Mouse (Mus musculus) kidney, adult 2 months (tissue): ENCODE measurements around the gene Cyp2w1. TPM values are rescaled to one million over a fixed set of nuclear protein-coding genes. Genes with fewer than 3 reads are reported as not detected.

Experiments used
- DNase-seq: peaks from one replicate; pipeline ENCODE4 v3.0.0; 2021
- H3K27ac ChIP-seq: fragments of 200-500 bp; 2 replicates; pipeline ENCODE4 v1.5.1; 2012; ENCODE audit warnings: low read depth, low read length, control low read depth, inconsistent platforms; ENCODE audit not compliant: insufficient read depth
- H3K27me3 ChIP-seq: fragments of 200-500 bp; replicated peaks from 2 replicates; pipeline ENCODE4 v1.6.1; 2012; ENCODE audit warnings: mild to moderate bottlenecking, moderate library complexity, low read length, inconsistent platforms; ENCODE audit not compliant: control insufficient read depth, insufficient read depth
- H3K36me3 ChIP-seq: fragments of 200-500 bp; 2 replicates; pipeline ENCODE4 v1.6.1; 2012; ENCODE audit warnings: mild to moderate bottlenecking, moderate library complexity, low read length, inconsistent platforms; ENCODE audit not compliant: control insufficient read depth, insufficient read depth
- H3K4me1 ChIP-seq: fragments of 200-500 bp; 2 replicates; pipeline ENCODE4 v1.6.1; 2011; ENCODE audit warnings: low read length; ENCODE audit not compliant: control insufficient read depth, insufficient read depth
- H3K4me3 ChIP-seq: fragments of 200-500 bp; 2 replicates; pipeline ENCODE4 v1.5.1; 2011; ENCODE audit warnings: mild to moderate bottlenecking, low read depth, low read length, control low read depth; ENCODE audit not compliant: insufficient read depth
- CTCF ChIP-seq: fragments of 200-500 bp; conservative IDR thresholded peaks from 2 replicates; pipeline ENCODE4 v1.5.1; 2011; ENCODE audit warnings: low read depth, mild to moderate bottlenecking, control low read depth, low read length, moderate library complexity, mixed read lengths; ENCODE audit not compliant: insufficient read depth, insufficient read length
- POLR2A ChIP-seq: fragments of 200-500 bp; IDR thresholded peaks from one replicate; pipeline ENCODE4 v1.6.1; 2011; ENCODE audit warnings: low read depth, low read length, control low read depth
- WGBS: fragments of 180-500 bp; shearing (Covaris S2); methylation state at CpG from one replicate; pipeline ENCODE4 v1.1.7; 2018; 5-methylcytosine and 5-hydroxymethylcytosine counted together
- polyA plus RNA-seq: library from polyadenylated mRNA; depleted of rRNA; stranded (reverse); fragments of >200 nt; gene quantifications from 2 replicates; pipeline ENCODE4 v1.2.3, GENCODE M21; 2012

Gene Cyp2w1
- polyA plus RNA-seq, 1 experiment: not detected

DNA sequence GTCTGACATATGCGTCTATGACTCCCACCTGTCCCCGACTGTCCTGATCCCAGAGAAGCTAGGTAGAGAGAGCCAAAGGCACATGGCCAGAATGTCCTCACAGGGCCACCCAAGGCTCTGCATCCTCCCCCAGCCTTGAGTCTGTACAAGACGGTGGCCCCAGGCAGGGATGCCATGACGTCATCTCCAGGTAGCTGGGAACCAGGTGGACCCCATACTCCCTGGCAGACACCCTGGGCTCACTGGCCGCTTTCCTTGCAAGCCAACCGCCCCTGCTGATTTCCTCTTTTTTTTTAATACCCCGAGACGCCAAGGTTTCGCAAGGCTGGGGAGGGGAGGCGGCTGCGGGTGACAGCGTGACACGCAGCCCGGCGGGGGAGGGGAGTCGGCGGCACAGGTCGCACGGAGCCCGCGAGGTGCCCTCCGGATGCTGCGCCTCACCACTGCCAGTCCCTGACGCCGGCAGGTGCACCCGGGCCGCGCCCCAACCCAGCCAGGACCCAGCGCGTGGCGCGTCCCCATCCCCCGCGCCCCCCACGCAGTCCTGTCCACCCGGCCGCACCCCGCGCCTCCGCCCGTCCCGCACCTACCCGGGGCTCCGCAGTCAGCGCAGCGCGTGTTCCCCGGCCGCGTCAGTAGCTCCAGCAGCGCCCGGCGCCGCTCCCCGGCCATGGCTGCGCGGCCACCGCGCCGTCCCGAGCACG lies 27.6 kb upstream of the Cyp2w1 start:
- WGBS: 2% methylated on average over 46 of the region's 62 CpGs
- TF ChIP-seq POLR2A (no peak), CTCF (no peak)
- Histone ChIP-seq H3K4me1 (peaks cover 13% of the 10 kb centered on the region), H3K4me3 (peak overlapping the region; percentile 61), H3K27me3 (no peaks in the 10 kb centered on the region), H3K36me3 (no peaks in the 10 kb centered on the region), H3K27ac (no peak overlapping the region)
- peak; percentile 43 for DNase-seq

DNA sequence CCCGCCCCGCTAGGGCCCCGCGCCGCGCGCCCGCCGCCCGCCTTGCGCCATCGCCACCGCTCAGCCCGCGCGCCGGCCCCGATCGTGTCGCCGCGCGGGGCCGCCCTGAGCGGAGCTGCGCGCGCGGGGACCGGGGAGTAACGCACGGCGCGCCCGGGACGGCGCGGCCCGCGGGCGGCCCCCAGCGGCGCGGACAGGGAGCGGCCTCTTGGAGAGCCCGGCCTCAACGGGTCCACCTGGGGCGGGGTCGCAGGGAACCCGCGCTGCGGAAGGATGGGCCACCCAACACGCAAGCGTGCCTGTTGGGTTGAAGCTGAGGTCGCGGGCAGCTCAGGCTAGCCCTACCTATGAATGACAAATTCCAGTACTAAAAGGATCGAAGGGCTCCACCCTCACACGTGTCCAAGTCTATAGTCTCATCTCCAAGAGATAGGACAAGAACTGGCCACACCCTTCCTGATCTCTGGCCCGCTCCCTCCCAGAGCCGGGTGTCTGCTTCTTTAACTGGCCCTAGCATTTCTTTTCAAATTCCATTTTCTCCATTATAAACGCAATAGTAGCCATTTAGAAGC lies 26.9 kb upstream of the Cyp2w1 start, which contains the start of gene Adap1:
Adap1 (minus strand) TSS at position 228 of the 572 bp plus-strand sequence.
- Histone ChIP-seq H3K4me3 (peak within 1 kb of the TSS; percentile 61), H3K36me3 (no peaks in the 10 kb centered on the region), H3K4me1 (peaks cover 8% of the 10 kb centered on the region; the same call in 1 of the 2 replicates), H3K27ac (no peak within 1 kb of the TSS), H3K27me3 (no peaks in the 10 kb centered on the region)
- 4% methylated on average over 61 of the region's 61 CpGs for WGBS
- TF ChIP-seq POLR2A (no peak), CTCF (peak; percentile 44)
- DNase-seq: peak; percentile 63

DNA sequence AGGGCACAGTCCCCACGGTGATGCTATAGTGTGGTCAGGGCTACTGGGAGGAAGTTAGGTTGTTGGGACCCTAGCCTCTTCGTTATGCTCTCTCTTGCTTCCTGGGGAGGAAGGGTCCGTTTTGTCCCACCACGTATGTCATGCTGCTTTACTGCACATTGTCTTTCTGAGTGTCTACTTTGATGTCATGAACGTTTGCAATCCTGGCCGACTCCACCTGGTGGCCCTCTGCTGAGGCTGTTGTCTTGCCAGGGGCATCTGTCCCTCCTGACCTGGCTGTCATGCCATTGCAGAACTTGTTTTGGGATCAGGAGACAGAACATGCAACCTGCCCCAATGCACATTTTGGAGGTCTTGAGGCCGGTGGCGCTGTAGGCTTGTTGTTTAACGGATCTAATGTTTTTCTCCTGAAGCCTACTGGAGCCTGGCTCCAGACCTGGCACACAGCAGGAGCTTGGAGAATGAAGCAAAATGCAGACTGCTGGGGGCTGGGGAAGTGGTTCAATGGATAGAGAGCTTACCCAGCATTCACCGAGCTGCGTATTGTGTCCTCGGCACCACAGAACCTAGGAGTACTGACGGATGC lies 26.2 kb upstream of the Cyp2w1 start:
- WGBS: 68% methylated on average over 13 of the region's 13 CpGs
- no peaks in the 10 kb centered on the region for H3K27me3 ChIP-seq
- TF ChIP-seq POLR2A: no peak
- TF ChIP-seq CTCF: no peak
- no peak overlapping the region for H3K4me3 ChIP-seq
- DNase-seq: no peak
- 0 out of 2 replicates have a peak, but pooled peaks cover 3% of the 10 kb centered on the region for H3K4me1 ChIP-seq
- H3K27ac ChIP-seq: no peak overlapping the region
- no peaks in the 10 kb centered on the region for H3K36me3 ChIP-seq

DNA sequence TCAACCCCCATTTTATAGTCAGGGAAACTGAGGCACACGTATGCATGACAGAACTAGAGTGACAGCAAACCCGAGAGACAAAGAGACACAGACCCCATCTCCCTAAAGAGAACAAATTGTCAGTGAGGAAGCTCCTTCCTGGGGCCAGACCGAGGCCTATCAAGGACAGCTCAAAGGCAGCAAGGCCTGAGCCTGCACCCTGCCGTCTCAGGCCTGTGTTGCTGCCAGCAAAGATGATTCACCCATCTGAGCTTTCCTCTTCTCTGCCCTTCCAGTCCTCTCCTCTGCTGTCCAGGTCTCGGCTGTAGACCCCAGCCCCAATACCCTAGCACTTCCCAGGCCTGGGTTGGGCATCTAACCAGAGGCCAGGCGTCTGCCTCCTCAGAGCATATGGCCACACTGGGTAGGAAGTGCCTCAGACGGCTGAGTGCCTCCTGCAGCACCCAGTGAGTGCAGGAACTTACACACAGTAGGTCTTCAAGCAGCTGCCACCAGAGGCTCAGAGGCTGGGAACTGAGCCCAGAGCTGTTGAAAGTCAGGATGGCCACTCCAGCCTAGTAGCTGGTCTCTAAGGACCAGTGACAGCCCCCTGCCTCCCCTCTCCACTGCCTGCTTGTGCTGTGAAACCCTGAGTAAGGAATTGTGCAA lies 25.3 kb upstream of the Cyp2w1 start:
- no peaks in the 10 kb centered on the region for H3K36me3 ChIP-seq
- no peak for DNase-seq
- no peak for TF ChIP-seq CTCF
- no peak for TF ChIP-seq POLR2A
- H3K4me1 ChIP-seq: peaks cover 3% of the 10 kb centered on the region; the same call in 1 of the 2 replicates
- no peaks in the 10 kb centered on the region for H3K27me3 ChIP-seq
- no peak overlapping the region for H3K27ac ChIP-seq
- 90% methylated on average over 7 of the region's 7 CpGs for WGBS
- H3K4me3 ChIP-seq: no peak overlapping the region

DNA sequence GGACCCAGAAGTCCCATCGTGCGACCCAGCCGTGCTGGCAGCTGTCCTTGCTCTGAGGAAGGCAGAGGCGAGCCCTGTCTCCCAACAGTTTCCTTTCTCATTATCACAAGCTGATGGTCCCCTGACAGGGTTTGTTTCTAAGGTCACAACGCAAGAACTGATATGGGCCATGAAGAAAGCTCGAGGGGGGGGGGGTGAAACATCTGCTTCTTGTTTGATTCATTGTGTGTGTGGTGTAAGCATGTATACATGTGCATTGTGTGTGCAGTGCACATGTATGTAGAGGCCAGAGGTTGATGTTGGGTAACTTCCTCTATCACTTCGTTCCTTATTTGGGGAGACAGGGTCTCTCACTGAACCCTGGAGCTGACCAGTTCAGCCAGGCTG lies 24.8 kb upstream of the Cyp2w1 start:
- Histone ChIP-seq H3K27ac (no peak overlapping the region), H3K4me1 (peaks cover 7% of the 10 kb centered on the region; the same call in 1 of the 2 replicates), H3K36me3 (no peaks in the 10 kb centered on the region), H3K27me3 (no peaks in the 10 kb centered on the region), H3K4me3 (no peak overlapping the region)
- 66% methylated on average over 7 of the region's 7 CpGs for WGBS
- DNase-seq: no peak
- TF ChIP-seq CTCF: no peak
- TF ChIP-seq POLR2A: no peak

DNA sequence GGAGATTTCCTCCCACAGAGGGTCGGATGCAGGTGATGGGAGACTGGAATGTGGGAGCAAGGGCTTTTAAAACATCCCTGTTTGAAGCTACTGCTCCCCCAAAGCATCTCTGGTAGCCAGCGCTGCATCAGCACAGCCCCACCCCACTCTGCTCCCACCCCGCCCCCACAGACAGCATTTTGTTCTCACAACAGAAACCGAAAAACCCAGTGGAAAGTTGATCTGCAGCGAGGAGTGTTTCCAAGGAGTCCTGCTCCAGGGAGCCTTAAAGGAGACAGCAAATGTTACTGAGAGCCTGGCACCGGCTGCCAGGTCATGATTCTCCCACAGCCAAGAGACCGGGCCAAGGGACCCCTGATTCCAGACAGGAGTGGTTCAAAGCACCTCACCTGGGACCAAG lies 21.7 kb upstream of the Cyp2w1 start:
- Histone ChIP-seq H3K36me3 (no peaks in the 10 kb centered on the region), H3K27me3 (no peaks in the 10 kb centered on the region), H3K4me3 (no peak overlapping the region), H3K27ac (no peak overlapping the region), H3K4me1 (peaks cover 4% of the 10 kb centered on the region; the same call in 1 of the 2 replicates)
- no peak for DNase-seq
- TF ChIP-seq CTCF (no peak), POLR2A (no peak)
- 67% methylated on average over 7 of the region's 7 CpGs for WGBS

DNA sequence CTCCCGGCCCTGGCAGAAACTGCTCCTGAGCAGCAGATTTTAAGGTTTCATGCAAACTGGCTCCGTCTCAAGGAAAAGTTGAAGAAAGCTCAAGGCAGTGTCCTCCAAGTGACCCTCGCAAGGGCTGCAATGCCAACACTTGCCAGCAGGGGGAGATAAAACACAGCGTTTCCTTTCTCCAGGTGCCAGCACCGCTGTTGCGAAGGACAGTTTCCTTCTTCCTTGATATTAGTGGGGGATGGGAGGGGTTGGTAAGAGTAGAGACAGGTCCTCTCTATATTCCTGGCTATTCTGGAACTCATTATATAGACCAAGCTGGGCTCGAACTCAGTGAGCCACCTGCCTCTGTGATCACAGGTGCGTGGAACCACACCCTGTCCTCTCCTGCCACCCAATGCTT lies 20.7 kb upstream of the Cyp2w1 start:
- peak; percentile 95 for TF ChIP-seq CTCF
- no peak for TF ChIP-seq POLR2A
- Histone ChIP-seq H3K27ac (no peak overlapping the region), H3K36me3 (no peaks in the 10 kb centered on the region), H3K4me1 (peaks cover 4% of the 10 kb centered on the region; the same call in 1 of the 2 replicates), H3K27me3 (no peaks in the 10 kb centered on the region), H3K4me3 (no peak overlapping the region)
- DNase-seq: peak; percentile 91
- 16% methylated on average over 8 of the region's 8 CpGs for WGBS
